Mouse (Mus musculus) gastrocnemius, postnatal 4 days (tissue): Measurements from ENCODE around the gene Sytl3. TPM values are rescaled to one million over a fixed set of nuclear protein-coding genes. Genes with fewer than 3 reads are reported as not detected.
"Not testable (repeated sequence)": the region's sequence is repeated elsewhere in the genome, so short reads cannot be mapped to it uniquely, and the experiment has no call there.

ENCODE experiments used
- DNase-seq, 2 experiments: peaks; one replicate each; pipeline ENCODE4 v3.0.0; 2021 to 2022; ENCODE audit warnings: low spot score in 2 of 2, mixed read lengths in 2 of 2
- total RNA-seq, 2 experiments: library from RNA; stranded (reverse); gene quantifications; 2 replicates each; pipeline ENCODE4 v1.2.3; 2021

The Sytl3 gene
- total RNA-seq, 2 experiments from 2014 or later = 0.86 to 1.7 TPM

DNA sequence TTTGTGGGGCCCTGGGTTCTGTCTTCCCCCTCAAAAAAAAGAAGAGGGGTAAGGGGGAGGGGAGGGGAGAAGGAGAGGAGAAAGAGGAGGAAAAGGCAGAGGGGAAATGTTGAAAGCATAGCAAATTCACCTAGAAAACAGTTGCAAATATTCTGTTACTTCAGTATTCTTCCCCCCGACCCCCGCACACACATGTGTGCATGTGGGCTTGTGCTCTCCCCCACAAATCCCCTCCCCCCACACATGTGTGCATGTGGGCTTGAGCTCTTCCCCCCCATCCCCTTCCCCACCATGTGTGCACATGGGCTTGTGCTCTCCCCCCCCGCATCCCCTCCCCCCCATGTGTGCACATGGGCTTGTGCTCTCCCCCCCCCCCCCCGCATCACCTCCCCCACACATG is 30.5 kb downstream of the Sytl3 start:
- DNase-seq = peak in 1 of 2 experiments; percentile 15

DNA sequence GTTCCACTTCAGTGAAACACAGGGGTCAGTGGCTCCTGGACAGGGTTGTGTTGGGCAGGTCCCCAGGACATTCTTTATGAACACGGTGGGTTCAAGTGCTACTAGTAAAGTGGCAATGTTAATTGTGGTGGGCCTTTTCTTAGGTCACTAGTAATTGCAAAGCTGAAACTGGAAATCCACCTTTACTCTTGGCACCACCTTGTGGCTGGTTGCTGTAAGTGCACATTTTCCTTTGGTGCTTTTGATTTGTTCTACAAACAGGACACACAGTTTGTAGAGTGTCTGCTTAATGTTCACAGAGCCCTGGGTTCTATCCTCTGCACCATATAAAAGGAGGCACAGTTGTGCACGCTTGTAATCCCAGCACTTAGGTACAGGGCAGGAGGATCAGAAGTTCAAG is 32.7 kb downstream of the Sytl3 start:
- DNase-seq = peak; percentile 77 to 84

DNA sequence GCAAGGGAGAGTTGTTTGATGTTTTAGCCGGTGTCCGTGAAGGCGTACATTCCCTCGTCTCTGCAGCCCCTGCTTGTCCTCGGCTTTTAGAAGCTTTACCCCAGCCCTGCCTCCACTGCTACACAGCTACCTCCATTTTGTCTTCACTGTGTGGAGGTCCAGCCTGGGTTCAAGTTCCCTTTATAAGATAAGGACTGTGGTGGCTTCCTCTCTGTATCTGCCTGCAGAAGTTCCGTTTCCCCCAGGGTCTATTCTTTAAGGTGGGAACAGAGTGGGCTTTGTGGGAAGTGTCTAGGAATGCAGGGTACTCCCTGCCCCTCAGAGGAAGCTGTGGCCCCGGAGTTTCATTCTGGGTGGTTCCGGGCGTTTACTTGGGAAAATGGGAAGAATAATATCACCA is 36.8 kb downstream of the Sytl3 start:
- not testable (repeated sequence) for DNase-seq

DNA sequence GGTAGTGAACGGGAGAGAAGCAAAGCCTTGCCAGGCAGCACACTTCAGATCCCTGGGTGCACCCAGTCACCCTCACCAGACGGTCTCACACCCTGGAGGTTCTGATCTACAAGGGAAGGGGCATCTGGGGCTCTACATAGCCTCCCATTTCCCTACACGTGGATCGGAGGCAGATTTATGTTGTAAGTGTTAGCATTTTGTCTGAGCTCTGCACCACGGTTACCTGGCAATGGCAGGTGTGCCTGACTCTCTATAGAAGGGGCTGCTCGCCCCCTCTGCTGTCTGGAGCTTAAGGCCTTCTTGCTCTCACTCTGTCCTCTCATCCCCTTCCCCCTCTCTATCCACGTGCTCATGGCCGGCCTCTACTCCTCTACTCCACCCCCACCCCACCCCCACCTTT is 37.6 kb downstream of the Sytl3 start:
- DNase-seq = not testable (repeated sequence)

DNA sequence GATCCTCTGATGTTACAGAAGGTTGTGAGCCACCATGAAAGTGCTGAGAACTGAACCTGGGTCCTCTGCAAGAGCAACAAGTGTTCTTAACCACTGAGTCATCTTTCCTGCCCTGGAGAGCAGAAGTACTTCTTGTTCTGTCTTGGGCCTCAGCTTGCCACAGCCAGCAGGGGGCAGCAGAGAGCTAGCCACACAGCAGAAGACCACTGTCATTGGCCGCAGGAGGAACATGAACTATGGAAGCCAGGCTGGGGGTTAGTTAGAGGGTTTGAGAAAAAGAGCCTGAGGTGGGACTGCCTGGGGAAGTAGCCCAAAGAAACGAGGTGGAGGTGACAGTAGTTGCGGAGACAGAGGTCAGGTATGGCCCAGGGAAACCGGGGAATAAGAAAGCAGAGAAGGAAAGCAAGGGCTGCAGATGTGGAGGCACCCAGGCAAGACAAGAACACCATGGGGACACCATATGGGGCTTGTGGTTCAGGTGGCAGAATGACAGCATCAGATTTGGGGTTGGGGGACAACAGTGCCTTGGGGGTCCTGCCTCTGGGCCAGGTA is 38.4 kb downstream of the Sytl3 start:
- DNase-seq = not testable (repeated sequence)

DNA sequence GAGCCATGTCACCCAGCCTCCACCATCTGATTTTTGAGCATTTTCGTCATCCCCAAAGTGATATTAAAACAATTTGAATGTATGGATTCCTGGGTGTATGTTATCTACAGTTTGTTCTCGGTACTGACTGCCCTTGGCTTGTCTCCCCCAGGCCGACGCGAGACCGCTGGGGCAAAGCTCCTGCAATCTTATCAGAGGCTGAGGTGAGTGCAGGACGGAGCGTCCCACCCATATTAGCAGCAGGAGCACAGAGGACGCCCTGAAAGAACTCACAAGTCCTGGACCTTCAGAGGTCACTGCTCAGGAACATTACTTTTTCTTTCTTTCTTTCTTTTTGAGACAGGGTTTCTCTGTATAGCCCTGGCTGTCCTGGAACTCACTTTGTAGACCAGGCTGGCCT is 40.6 kb downstream of the Sytl3 start:
- DNase-seq = not testable (repeated sequence)

DNA sequence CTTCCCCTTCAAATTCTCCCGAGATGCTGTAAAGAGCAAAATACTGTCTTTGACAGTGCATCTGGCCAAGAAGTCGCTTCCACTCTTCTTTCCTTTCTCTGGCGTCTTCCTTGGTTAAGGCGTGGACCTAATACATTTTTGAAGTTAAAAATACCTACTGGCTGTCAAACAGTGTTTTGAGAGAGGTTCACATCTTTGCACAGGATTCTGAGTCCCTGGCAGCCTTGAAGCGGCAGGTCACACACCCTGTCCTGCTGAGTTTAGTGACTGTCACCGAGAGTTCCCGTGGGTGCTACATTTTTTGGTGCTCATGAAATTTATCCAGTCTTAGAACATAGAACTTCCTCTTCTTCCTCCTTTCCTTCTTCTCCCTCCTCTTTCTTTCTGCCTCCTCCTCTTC is 41.2 kb downstream of the Sytl3 start:
- not testable (repeated sequence) for DNase-seq

DNA sequence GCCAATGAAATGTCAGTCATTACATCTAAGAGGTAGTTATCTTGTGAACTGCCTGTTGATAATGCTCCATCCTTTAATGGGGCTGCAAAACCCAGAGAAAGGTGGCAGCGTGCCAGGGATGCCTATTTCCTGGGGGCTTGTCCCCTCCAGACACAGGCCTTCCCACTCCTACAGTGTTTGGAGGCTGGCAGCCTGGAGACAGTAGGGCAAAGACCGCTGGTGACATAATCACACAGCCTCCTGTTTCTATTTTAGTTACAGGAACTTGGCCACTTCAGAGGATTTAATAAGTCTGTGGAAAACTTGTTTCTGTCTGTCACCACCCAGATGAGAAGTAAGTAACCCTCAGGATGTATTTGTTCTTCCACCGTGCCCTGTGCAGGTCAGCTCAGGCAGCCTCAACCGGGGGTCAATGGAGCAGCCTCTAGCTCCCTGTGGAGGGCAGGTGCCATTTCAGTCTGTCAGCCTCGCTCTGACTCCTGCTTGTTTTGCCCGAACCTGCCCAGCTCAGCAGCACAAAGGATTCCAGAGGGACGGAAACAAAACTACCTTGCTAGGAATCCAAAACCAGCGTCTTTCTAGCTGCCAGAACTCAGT is 43.8 kb downstream of the Sytl3 start:
- not testable (repeated sequence) for DNase-seq

DNA sequence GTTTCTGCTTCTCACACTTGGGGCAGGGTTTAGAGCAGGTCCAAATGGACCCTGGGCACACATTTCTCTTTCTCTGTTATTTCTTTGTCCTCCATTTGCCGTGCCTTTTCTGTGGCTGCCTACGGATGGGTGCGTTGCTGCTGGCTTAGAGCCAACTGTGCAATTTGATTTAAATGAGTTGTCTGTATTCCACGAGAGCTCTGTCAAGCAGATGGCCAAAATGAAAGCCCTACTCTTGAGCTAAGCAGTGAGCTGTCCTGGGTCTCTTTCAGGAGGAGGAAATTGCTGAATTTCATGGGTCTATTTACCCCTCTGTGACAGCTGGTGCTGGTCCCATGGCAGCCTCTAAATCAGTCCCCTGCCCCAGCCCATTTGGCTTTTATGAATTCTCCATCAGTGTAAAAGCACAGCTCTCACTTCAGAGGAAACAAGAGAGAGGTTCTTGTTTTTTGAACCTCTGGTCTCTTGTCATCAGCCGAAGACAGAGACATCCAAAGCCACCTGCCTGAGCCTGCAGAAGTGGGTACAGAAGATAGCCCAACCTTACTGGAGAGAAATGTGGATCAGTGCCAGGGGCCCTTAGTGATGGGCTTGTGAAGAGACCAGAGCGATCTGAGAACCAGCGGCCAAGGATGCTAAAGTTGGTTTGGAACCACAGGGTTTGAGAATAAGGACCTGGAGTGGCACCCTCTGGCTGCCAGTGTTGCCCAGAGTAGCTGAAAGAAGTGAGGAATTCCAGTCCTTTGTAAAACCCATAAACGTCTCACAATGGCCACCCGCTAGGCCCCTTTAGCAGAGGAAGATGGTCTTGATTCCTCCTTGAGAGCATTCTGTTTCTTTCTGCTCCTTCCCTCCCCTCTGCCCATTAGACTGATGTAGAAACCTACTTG is 44.7 kb downstream of the Sytl3 start:
- DNase-seq = not testable (repeated sequence)

DNA sequence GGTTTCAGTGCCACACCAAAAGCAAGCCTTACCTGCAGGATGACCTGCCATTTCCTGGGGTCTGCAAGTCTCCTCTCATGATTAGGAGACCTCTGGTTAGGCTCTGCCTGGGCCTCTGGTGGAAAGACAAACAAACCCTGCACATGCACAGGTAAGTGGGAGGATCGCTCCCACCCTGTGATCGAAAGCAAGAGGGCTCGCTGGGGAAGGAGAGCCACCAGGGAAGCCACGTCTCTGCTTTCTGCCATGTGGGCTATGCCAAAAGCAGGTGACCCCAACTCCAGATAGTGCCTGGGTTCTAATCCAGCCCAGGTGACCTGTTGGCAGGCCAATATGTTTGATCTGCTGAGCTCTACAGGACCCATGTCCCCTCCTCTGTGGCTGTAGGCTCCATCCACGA is 47.6 kb downstream of the Sytl3 start:
- not testable (repeated sequence) for DNase-seq

DNA sequence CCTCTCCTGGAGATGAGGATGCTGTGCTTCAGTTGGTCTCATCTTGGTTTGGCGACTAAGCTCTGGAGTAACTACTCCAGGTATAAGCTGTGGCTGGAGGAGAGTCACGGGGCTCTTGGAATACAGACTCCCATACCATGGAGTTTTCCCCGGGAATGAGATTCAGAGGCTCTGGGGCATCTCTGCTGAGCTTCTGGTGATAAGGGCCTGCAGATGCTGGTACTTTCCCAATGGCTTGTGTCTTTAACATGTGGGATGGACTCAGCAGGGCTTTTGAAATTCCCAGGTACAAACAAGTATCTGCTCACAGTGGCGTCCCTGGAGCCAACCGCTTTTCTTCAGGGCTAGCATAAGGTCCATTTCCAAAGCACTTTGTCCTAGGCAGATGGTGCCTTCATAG is 48.5 kb downstream of the Sytl3 start:
- DNase-seq = peak in 1 of 2 experiments; percentile 22

DNA sequence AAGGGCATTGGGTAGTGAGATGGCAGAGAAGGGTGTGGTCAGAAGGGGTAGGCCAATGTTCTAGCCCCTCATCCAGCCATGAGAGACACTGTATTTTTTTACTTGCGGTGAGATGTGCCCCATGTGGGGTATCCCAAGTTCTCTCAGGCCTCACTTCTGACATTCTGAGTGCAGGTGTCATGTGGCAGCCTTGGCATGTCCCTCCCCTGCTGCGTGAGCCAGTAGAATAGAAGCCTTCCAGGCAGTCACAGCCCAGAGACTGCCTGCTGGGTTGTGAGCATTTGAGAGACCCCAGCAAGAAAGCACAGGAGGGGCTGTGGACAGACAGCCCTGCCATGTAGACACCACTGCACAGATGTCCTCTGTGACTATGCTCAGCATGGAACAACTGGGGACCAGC is 49.3 kb downstream of the Sytl3 start:
- DNase-seq = not testable (repeated sequence)

DNA sequence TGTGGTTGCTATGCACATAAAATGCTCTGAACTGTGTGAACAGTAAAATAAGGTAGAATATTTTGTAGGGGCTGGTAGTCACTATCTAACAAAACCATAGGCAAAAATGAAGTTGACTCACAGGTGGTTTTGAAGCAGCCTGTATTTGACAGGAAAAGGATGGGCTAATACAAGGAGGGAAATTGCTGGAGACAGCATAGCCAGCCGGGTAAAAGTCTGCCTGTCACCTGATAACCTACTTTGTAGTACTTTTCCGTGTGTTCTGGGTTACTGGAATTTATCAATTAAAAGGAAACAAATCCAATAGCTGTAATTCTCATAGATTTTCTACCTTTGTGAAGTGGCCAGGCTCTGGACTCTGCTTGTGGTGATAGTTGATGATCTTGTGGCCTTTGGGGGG is 54.6 kb downstream of the Sytl3 start:
- DNase-seq = not testable (repeated sequence)

DNA sequence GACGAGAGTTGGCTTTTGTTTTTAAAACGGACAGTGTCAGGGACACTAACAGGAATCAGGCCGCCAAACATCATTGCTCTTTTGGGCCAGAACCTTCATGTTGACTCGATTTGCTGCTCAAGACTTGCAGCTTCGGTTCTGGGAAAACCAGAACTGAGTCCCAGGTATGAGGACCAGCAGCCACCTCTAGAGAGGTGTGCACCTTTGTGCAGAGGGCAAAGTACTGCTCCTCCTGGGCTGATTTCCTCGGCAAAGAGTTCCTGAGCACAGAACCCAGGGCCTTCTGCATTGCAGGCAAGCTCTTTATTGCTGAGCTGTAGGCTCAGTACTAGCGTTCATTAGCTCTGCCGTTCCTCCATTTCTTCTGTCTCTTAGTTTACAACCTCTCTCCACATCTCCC is 55.1 kb downstream of the Sytl3 start:
- DNase-seq = not testable (repeated sequence)

DNA sequence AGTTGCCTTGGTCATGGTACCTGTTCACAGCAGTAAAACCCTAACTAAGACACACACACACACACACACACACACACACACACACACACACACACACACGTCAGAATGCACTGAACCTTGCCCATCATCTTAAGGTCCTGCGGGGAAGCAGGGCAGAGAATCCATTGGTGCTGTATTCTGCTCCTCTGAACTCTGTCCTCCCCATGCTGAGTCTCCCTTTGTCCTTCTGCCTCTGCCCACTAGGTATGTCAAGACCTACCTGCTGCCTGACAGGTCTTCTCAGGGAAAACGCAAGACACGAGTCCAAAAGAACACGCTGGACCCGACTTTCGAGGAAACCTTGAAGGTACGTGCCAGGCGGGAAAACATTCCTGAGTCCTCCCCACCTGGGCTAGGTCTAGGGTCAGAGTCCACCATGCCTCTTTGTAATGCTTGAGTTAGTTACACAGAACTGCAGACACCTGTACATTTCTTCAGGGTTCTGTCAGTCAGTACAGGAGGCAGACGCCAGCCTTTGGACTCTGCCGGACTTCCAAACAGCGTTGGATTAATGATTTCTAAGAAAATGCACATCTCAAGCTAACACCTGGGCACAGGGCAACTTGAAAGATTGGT is 69.2 kb downstream of the Sytl3 start:
- peak in 1 of 2 experiments; percentile 4 for DNase-seq

DNA sequence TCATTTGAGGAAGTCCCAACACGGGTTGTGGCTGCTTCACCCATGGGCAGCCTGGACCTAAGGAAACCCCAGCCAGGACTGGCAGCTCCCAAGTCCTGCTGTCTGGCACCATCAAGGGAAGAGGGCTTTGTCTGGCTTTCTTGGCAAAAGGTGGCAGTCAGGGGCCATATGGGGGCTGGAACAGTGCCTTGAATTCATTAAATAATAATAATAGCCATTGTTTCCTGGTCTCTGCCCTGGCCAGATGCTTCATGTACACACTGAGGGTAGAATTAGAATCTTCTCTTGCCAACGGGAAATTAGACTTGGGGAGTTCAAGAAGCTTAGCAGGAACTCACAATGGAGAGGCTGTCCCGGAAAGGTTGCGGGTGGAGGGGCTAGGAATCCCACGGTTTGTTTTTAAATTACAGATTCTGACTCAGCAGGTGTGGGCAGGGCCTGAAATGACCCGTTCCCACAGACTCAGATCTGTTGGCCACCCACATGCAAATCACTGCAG is 70.4 kb downstream of the Sytl3 start:
- peak in 1 of 2 experiments; percentile 13 for DNase-seq

DNA sequence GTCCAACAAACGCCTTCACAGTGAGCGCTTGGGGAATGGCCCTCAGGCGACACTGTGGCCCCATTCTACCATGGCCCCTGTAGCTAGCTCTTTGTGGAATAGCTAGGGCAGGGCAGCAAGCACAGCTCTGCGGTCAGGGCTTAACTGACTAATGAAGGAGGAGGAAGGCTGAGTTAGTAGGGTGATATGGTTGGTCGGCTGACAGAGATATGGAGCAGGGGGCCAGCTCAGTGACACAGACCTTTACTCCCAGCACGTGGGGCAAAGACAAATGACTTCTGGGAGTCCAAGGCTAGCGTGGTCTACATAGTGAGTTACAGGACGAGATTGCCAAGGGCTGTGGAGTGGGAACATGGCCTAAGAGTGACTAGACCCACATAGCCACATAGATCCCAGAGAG is 72.2 kb downstream of the Sytl3 start:
- DNase-seq = peak in 1 of 2 experiments; percentile 11

DNA sequence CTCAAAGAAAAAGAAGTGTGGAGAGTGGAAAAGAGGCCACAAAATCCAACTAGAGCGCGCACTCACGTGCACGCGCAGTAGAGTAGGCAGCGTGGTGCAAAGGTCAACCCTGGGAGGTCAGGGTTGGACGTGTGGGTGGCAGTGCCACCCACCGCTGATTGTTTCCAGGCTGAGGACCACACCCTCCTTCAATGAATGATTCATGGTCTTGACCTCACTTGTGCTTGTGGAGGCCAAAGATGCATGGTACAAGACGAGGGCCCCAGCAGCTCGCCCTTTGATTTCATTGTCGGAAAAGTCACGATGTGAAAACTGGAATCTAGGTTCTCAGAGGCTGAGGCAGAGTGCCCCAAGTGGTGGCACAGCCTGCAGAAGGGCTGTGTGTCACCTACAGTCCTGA is 72.7 kb downstream of the Sytl3 start:
- DNase-seq = peak in 1 of 2 experiments; percentile 14

DNA sequence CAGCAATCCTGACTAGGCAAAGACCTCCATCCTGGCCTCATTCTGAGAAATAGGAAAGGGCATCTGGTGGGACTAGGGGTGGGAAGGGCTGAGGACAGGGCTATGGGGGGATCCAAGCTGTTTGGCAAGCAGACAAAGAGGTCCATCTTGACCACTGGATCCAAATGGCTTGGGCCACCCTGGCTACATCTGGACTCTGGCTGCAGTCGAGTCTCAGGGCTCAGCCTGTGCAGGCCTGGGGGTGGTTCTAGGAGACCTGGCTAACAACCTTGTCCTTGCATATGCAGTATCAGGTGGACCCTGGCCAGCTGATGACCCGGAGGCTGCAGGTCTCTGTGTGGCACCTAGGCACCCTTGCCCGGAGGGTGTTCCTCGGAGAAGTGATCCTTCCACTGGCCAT is 73.8 kb downstream of the Sytl3 start:
- no peak for DNase-seq

DNA sequence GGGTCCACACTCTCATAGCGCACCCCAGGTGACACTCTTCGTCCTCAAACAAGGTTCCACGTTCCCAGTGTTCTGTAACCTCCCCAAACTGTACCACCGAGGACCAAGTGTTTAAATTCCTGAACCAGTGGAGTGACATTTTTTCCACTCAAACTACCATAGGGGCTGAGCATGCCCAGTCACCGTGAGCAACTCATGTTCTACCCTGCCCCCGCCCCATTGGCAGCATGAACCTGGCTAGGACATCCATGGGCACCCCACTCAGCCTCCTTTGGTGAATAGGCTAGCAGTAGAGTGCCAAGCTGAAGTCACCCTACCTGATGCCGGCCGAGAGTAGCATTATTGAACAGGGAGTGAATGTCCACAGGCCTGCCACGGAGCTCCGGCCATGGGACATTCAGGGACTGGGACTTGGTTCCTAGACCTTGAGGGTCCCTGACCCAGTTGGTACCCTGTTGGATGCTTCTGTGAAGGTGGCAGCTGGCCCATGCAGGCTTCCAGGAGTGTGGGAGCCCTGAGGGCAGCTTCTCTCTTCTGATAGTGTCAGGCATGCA is 74.5 kb downstream of the Sytl3 start:
- peak in 1 of 2 experiments; percentile 13 for DNase-seq

DNA sequence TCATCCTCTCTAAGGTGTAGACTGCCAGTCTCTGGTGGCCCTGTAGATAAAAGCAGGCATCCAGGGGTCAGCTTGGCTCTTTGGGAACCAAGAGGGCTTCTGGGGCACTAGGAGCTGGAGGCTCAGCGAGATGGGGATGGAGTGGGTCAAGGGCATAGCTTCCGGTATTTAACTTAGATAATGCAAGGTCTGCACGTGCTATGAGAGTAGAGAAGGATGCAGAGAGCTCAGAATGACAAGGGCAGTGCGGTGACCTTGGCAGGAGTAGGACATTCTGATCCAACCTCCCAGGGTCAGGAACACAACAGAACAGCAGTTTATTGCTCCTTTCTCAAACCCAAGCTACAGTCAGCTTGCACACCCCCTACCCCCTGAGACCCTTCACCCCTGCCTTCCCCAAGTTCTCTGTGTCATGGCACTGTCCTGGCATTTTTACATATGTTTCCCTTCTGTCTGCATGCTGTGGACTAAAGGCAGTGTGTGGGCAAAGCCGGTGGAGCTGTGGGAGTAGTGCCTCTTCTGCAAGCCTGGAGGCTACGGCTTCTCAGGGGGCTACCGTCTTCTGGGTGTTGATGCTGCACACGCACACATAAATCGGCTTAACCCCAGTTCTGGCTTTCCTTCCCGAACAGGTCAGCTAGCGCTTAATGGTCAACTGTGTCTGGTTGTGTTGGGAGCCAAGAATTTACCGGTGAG is 76.0 kb downstream of the Sytl3 start:
- no peak for DNase-seq
